Mouse (Mus musculus) heart, postnatal 0 days (tissue): ENCODE results near the gene Kdelc1.

Experiments
- CTCF ChIP-seq: IDR thresholded peaks from 2 replicates; pipeline ENCODE4 v1.5.1; 2016; ENCODE audit warnings: antibody characterized with exemption, control low read depth, low read depth
- EP300 ChIP-seq: IDR thresholded peaks from 2 replicates; pipeline ENCODE4 v1.6.1; 2016; ENCODE audit warnings: antibody characterized with exemption, low read depth

DNA sequence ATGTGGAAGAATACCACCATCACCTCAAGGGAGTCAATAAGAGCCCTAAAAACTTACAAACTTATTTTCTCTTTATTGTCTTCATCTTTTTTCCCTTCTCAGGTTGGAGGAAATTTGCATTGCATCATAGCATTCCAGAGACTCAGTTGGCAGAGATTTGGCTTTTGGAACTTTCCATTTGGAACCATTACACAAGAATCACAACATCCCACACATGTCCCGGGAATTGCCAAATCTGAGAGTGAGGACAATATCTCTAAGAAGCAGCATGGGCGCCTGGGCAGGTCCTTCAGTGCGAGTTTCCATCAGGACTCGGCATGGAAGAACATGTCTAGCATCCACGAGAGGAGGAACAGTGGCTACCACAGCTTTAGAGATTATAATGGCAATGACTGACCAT is 24.1 kb upstream of the Kdelc1 start:
- TF ChIP-seq CTCF (no peak), EP300 (no peak)
